Mouse (Mus musculus) inflammation-experienced regulatory T-cells, adult 6 months (primary cell): ENCODE data around the gene Grk1. TPM values are rescaled to one million over a fixed set of nuclear protein-coding genes. Genes with fewer than 3 reads are reported as not detected.

Experiments
- ATAC-seq: one replicate; pipeline ENCODE4 v1.8.0; 2017
- polyA plus RNA-seq, 3 experiments: library from polyadenylated mRNA; unstranded; fragments of 100-300 nt; shearing (Covaris generic); gene quantifications; one replicate each; pipeline ENCODE4 v1.2.1; 2017

Gene Grk1
- polyA plus RNA-seq, 3 experiments from 2014 or later = not detected

DNA sequence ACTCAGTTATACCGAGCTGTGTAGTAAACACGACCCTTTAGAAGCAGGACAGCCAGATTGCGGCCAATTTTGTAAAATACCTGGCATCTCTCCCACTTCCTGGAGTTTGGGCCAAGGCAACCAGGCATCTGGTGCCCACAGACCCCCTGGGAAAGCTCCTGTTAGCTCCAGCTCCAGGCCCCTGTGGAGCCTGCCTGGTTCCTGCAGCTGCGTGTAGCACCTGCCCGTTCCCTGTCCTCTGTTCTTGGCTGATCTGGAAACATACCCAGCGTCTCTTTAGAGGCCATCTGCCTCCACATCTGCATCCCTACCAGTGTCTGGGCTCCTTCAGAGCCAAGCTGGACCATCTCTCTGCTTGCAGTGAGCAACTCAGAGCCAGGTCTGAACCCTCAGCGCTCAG, 25.5 kb downstream of the Grk1 start:
- no peak for ATAC-seq

DNA sequence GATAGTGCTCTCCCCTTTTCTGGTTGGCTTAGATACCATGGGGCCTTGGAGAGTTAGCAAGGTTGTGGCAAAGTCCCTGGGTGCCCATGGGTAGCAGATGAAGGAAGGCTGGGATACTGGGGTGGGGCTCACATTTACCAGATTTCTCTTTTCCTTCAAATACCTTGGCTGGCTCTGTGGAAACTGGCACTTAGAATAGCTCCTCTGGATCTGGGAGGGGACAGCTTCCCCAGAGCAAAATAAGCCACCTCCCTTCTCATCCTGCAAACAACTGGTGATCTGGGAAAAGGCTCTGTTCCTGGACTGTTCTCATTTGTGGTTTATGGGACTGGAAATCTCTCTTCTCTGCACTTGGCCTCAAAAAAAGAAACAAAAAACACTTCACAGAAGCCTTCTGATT, 26.0 kb downstream of the Grk1 start:
- no peak for ATAC-seq

DNA sequence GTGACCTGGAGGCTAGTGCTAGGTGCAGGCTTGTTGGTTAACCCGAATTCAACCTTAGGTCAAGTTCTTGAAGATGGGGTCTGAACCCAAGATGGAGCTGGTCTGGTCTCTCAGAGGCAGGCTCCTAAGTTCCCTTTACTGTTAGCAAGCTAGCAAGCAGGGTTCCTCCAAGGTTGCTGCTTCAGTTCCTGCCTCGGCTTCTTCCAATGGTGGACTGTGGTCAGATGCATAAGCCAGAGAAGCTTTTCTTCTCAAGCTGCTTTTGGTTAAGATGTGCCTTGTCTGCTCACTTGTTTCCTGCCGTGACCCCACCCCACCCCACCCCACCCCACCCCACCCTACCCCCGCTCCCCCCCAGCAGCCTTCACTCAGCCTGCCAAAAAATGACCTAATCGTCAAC, 28.2 kb downstream of the Grk1 start:
- no peak for ATAC-seq

- ATAC-seq = no peak
Observed at GRCm38 (mm10) chr8:13434889-13435288, 30.0 kb downstream of the Grk1 start, which contains the start of gene Tmem255b. TSS of gene Tmem255b (plus strand) at chr8:13435189.

GRCm38 (mm10) chr8:13436052-13436451, 31.2 kb downstream of the Grk1 start:
- ATAC-seq = no peak

DNA sequence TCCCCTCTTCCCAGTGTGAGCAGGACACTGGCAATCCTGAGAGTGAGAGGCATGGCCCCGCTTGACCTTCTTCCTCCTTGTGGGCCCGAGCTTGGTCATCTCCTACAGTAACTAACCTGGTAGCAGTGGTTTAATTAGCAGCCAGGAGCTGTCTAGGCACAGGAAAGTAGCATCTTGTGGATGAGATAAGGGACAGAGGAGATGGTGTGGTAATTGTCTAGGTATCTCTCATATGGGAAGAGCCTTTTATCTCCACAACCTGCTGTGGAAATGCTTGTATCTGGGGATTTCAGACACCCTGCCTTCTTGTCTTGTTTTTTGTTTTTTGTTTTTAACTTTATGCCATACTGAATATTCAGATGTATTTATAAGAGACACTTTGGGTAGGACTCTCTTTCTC, 32.6 kb downstream of the Grk1 start:
- no peak for ATAC-seq

DNA sequence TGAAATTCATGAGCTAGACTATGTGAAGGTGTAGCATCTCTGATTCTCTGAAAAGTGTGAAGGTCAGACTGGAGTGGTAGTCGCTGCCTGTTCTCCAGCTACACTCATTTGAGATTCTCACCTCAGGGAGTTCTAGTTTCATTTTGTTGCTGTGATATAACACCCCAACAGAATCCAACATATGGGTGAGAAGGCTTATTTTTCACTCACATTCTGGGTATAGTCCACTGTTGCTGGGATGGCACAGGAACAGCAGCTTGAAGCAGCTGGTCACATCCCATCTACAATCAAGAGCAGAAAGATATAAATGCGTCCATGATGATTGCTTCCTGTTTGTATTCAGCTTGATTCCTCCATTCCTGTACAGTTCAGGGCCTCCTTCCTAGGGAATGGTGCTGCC, 37.3 kb downstream of the Grk1 start:
- no peak for ATAC-seq

GRCm38 (mm10) chr8:13446456-13446855, 41.6 kb downstream of the Grk1 start:
- no peak for ATAC-seq

DNA sequence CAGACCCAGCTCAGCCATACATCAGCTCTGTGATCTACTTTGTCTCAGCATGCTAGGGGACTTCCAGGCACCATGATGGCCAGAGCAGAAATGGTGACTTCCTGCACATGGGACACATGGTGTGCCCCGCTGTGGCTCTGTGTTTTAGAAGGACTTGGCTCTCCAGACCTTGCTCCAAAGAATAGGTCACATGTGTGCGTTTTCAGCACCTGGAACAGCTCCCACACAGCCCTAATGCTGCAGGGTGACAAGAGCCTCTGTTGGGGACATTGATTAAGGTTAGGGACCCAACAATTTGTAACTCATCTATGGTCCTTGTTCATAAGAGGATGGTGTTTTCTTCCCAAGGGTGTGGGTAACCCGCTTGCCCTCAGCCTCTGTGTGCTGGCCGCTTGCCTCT, 43.3 kb downstream of the Grk1 start:
- no peak for ATAC-seq

DNA sequence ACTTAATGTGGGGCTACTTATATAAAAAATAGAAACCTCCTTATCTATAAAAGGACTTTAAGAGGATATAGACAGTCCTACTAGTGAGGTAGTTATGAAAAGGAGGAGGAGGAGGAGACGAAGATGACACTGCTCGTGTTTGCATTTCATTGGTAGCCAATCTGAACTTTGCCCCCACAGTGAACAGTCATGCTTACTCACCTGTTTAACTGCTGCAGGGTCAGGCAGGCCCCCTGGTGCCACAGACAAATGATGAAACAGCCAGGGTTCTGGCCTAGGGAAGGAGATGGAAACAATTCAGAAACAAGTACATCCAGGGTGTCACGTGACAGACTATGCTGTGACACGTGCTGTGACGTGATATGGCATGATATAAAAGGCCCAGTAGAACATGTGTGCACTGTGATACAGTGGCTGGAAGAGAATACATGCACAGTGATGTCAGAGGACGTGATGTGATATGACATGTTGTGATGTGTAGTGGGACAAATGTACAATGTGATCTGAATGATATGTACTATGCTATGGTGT, 46.9 kb downstream of the Grk1 start:
- no peak for ATAC-seq

GRCm38 (mm10) chr8:13454341-13455113, 49.6 kb downstream of the Grk1 start:
- ATAC-seq = no peak

DNA sequence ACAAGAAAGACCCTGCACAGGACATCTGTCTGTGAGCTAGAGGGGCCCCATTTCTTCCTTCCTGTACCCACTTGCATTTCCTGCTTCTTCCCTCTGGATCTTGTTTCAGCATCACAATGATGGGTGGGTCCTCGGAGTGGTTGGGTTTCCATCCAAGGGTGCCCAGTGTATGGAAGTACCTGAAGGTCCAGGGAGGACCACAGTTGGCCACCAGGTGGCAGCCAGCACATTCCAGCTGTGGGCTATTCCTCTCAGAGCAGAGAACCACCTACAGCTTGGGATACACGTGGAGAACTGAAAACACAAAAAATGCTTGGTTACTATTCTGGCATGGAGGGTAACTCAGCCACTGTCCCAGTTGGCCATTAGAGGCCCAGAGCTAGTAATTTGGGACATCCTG, 50.4 kb downstream of the Grk1 start:
- ATAC-seq = no peak

DNA sequence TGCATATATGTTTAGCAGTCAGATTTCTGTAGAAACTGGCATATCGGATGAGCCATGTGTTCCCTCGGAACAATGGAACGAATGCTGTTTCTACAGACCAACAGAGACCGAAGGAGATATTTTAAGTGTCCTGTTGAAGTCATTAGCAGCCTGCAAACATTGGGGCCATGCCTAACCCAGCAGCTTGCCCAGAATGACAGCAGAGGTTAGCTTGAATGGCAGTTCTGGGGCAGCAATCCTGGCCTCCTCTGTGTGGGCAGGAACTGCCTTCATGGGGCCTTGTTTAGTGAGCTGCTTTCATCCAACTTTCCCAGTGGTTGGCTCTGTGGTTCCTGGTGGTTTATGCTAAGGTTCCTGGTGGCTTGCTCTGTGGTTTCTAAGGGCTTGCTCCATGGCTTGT, 54.5 kb downstream of the Grk1 start:
- no peak for ATAC-seq

GRCm38 (mm10) chr8:13461085-13461765, 56.3 kb downstream of the Grk1 start:
- no peak for ATAC-seq

DNA sequence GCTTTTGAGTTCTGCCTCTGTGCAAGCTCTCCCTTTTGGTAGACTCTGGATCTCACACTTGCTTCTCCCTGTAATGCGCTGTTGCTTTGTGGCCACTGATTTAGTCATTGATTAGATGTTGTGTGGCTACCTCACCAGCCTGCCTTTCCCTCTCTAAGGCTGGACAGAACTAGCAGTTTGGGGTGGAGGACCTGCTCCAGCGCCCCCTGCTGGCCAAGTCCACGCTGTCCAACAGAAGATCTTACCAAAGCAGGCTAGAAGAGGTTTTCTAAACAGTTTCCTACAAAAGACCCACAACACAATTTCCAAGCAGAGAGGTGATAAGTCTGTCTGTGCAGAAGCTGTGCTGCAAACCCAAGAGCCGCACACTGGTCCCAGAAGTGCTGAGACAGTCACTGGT, 57.0 kb downstream of the Grk1 start:
- ATAC-seq = no peak

- ATAC-seq = no peak
Observed at GRCm38 (mm10) chr8:13462392-13462791, 57.5 kb downstream of the Grk1 start.

- ATAC-seq = no peak
Observed at GRCm38 (mm10) chr8:13465324-13465723, 60.4 kb downstream of the Grk1 start.

DNA sequence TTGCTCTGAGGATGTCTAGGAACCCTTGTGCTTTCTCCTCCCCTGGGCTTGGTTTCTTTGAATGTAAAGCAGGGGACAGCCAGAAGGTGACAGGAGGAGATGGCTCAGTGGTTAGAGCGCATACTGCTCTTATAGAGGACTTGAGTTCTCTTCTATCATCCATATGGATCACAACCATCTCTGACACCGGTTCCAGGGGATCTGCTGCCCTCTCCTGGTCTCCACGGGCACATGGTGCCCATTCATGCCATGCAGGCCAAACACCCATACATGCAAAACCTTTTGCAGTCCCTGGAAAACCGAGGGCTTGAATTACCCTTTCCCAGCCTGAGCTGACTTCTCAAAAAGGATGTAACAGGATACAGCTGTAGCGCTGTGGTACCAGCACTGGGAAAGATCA, 62.1 kb downstream of the Grk1 start:
- ATAC-seq = no peak

DNA sequence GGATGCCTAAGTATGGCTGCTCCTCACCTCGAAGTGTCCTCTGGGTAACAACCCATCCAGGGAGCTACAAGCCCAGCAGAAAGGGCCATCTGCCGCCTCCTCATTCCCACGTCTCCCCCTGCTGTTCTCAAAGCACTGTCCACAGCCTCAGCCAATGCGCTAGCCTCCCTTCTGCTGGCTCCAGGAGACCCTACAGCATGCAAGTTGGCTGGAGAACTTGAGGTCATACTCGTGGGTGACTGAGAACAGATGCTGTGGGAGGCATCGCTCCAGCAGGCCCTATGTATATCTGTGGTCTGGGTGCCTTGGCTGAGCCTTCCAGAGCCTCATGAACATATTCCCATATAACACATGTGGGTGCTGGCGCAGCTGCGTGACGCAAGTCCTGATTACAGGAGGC, 63.9 kb downstream of the Grk1 start:
- no peak for ATAC-seq

DNA sequence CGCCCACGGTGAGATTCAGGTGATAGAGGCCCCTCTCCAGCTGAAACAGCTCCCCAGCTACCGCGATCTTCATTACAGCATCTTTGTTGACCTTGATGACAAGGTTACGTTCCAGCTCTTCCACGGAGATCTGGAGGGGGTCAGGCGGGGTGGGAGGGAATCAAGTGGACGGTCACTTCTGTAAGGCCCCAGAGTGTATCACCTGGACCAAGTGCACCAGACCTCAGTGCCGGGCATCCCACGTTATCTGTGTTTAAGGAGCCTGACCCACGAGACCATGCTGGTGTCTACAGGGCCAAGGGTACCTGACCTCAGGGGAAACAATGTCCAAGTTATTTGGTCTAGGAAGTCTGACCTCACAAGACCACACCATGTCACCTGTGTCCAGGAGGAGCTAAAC, 66.6 kb downstream of the Grk1 start:
- no peak for ATAC-seq
